Mouse (Mus musculus) olfactory bulb, adult 2 months (tissue): ENCODE data around the gene Pxn.

Experiments
- CTCF ChIP-seq: fragments of 200-500 bp; IDR thresholded peaks from 2 replicates; pipeline ENCODE4 v1.5.1; 2012; ENCODE audit warnings: low read depth, mild to moderate bottlenecking, low read length, moderate library complexity; ENCODE audit not compliant: insufficient read depth
- POLR2A ChIP-seq: fragments of 200-500 bp; IDR thresholded peaks from 2 replicates; pipeline ENCODE4 v1.6.1; 2012; ENCODE audit warnings: mild to moderate bottlenecking, low read depth, low read length, moderate library complexity; ENCODE audit not compliant: insufficient read depth

GRCm38 (mm10) chr5:115524471-115524870 lies 18.0 kb downstream of the Pxn start:
- no peak for TF ChIP-seq CTCF
- no peak for TF ChIP-seq POLR2A
